Mouse (Mus musculus): Measurements from ENCODE around the gene Gcnt4.
"Not testable (repeated sequence)": the region's sequence is repeated elsewhere in the genome, so short reads cannot be mapped to it uniquely, and the experiment has no call there.

Gene Gcnt4

GRCm38 (mm10) chr13:96923999-96924961 lies at the start of gene Gcnt4:
Gene Gcnt4 (plus strand): TSS chr13:96924689.
- no peak for DNase-seq (ENCODE audit: low spot score)

- peak; percentile 12 for DNase-seq (ENCODE audit: low spot score)
Measured at GRCm38 (mm10) chr13:96878220-96879057, 46.0 kb upstream of the Gcnt4 start.

- no peak for DNase-seq (ENCODE audit: low spot score)
Measured at GRCm38 (mm10) chr13:96884534-96884933, 40.0 kb upstream of the Gcnt4 start.

GRCm38 (mm10) chr13:96889985-96890384 lies 34.5 kb upstream of the Gcnt4 start:
- no peak for DNase-seq (ENCODE audit: low spot score)

GRCm38 (mm10) chr13:96895144-96895543 lies 29.3 kb upstream of the Gcnt4 start:
- no peak for DNase-seq (ENCODE audit: low spot score)

GRCm38 (mm10) chr13:96906717-96907116 lies 17.8 kb upstream of the Gcnt4 start:
- no peak for DNase-seq (ENCODE audit: low spot score)

- DNase-seq (ENCODE audit: low spot score), result no peak
Measured at GRCm38 (mm10) chr13:96911202-96911601, 13.3 kb upstream of the Gcnt4 start.

GRCm38 (mm10) chr13:96923134-96923533 lies 1.4 kb upstream of the Gcnt4 start:
- not testable (repeated sequence) for DNase-seq (ENCODE audit: low spot score)

- no peak for DNase-seq (ENCODE audit: low spot score)
Measured at GRCm38 (mm10) chr13:96924985-96925745, 676 bp downstream of the Gcnt4 start.

- DNase-seq (ENCODE audit: low spot score), result no peak
Measured at GRCm38 (mm10) chr13:96925991-96926725, 1.7 kb downstream of the Gcnt4 start.

GRCm38 (mm10) chr13:96927781-96928180 lies 3.3 kb downstream of the Gcnt4 start:
- no peak for DNase-seq (ENCODE audit: low spot score)

- DNase-seq (ENCODE audit: low spot score), result no peak
Measured at GRCm38 (mm10) chr13:96928432-96929039, 4.0 kb downstream of the Gcnt4 start.

GRCm38 (mm10) chr13:96932745-96933144 lies 8.3 kb downstream of the Gcnt4 start:
- peak; percentile 61 for DNase-seq (ENCODE audit: low spot score)

GRCm38 (mm10) chr13:96933367-96933766 lies 8.9 kb downstream of the Gcnt4 start:
- no peak for DNase-seq (ENCODE audit: low spot score)

GRCm38 (mm10) chr13:96936173-96936777 lies 11.8 kb downstream of the Gcnt4 start:
- DNase-seq (ENCODE audit: low spot score), result no peak

- no peak for DNase-seq (ENCODE audit: low spot score)
Measured at GRCm38 (mm10) chr13:96937059-96937558, 12.6 kb downstream of the Gcnt4 start.

- no peak for DNase-seq (ENCODE audit: low spot score)
Measured at GRCm38 (mm10) chr13:96939680-96940079, 15.2 kb downstream of the Gcnt4 start.

GRCm38 (mm10) chr13:96941481-96941880 lies 17.0 kb downstream of the Gcnt4 start:
- DNase-seq (ENCODE audit: low spot score), result not testable (repeated sequence)

GRCm38 (mm10) chr13:96943571-96943970 lies 19.1 kb downstream of the Gcnt4 start:
- no peak for DNase-seq (ENCODE audit: low spot score)

- no peak for DNase-seq (ENCODE audit: low spot score)
Measured at GRCm38 (mm10) chr13:96945748-96946147, 21.3 kb downstream of the Gcnt4 start.
